Mouse (Mus musculus): ENCODE measurements at regions not wholly inside any gene's neighbourhood (a gene's known extent, or its start where the extent isn't known, plus 50 kb on each side); places are given as distances from the start of the nearest gene placed in this dataset.

- TF ChIP-seq POLR2A (IDR thresholded peaks at IDR 0.05; ENCODE audit: control insufficient read depth in 1 of 2, insufficient read depth in 1 of 2, low read depth in 1 of 2, low read length in 2 of 2, poor library complexity in 1 of 2) = no peak
- TF ChIP-seq ZNF384 (IDR thresholded peaks at IDR 0.05; ENCODE audit: low read depth, low read length) = 0 out of 2 replicates have a peak, but pooled peaks have one; percentile 26
- no peak for TF ChIP-seq EP300 (IDR thresholded peaks at IDR 0.05; ENCODE audit: low read depth in 1 of 2, low read length in 2 of 2)
- no peak for TF ChIP-seq CTCF (IDR thresholded peaks at IDR 0.05 in 2 of 3, conservative IDR thresholded peaks at IDR 0.05 in 1 of 3; ENCODE audit: control insufficient read depth in 1 of 3, insufficient read depth in 1 of 3, low read depth in 2 of 3, low read length in 3 of 3, poor library complexity in 1 of 3, severe bottlenecking in 1 of 3)
- TF ChIP-seq GATA1 (IDR thresholded peaks at IDR 0.05; ENCODE audit: low read depth, low read length) = no peak
- TF ChIP-seq SMC3 (IDR thresholded peaks at IDR 0.05; ENCODE audit: low read depth, low read length) = no peak
- TF ChIP-seq BHLHE40 (IDR thresholded peaks at IDR 0.05; ENCODE audit: borderline replicate concordance, low read depth, low read length) = no peak
- TF ChIP-seq HCFC1 (IDR thresholded peaks at IDR 0.05; ENCODE audit: low read depth, low read length) = no peak
- TF ChIP-seq MAX (IDR thresholded peaks at IDR 0.05; ENCODE audit: low read length) = no peak
- no peak for TF ChIP-seq ZMIZ1 (IDR thresholded peaks at IDR 0.05; ENCODE audit: low read depth, low read length)
- TF ChIP-seq ZKSCAN1 (IDR thresholded peaks at IDR 0.05; ENCODE audit: low read depth, low read length) = no peak
- TF ChIP-seq MXI1 (IDR thresholded peaks at IDR 0.05; ENCODE audit: low read depth, low read length) = no peak
- TF ChIP-seq GABPA (IDR thresholded peaks at IDR 0.05; ENCODE audit: low read depth, low read length) = no peak
- TF ChIP-seq USF1 (IDR thresholded peaks at IDR 0.05; ENCODE audit: low read depth, low read length) = no peak
Observed at GRCm38 (mm10) chr13:113448378-113448777, 155.4 kb downstream of the BC067074 start.
